Mouse (Mus musculus) retina, adult 2 months (tissue): ENCODE data around the gene Mb21d2.

ENCODE experiments used
- DNase-seq: peaks from one replicate; pipeline ENCODE4 v3.0.0-alpha.2; 2012; ENCODE audit warnings: low read depth, low spot score

Mb21d2 gene

DNA sequence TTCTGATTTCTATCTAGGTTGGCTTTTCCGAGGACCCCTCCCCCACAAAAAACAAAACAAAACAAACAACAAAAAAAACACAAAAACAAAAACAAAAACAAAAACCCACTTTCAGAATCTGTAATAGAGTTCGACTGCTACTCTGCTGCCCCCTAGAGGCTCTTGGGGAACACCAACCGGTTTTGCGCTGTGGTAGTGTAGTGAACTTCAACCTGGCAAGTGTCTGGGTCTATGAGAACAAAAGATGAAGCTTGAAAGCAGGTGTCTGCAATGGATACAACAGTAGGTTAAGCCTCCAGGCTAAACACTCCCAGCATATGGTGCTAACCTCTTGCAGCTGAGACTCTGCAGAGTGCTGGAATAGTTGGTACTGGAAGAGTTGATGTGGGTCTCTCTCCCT lies 136.4 kb downstream of the Mb21d2 start:
- peak; percentile 4 for DNase-seq
